Mouse (Mus musculus): ENCODE results near the gene Mia. TPM values are rescaled to one million over a fixed set of nuclear protein-coding genes. Genes with fewer than 3 reads are reported as not detected.
A peak's percentile ranks its signal among the peaks of the same experiment; 100 is the strongest.

Gene Mia
- total RNA-seq (2015) (0.24 TPM in 1 of 2 replicates, not detected in the other), total RNA-seq (2017) (not detected in 2 replicates)

DNA sequence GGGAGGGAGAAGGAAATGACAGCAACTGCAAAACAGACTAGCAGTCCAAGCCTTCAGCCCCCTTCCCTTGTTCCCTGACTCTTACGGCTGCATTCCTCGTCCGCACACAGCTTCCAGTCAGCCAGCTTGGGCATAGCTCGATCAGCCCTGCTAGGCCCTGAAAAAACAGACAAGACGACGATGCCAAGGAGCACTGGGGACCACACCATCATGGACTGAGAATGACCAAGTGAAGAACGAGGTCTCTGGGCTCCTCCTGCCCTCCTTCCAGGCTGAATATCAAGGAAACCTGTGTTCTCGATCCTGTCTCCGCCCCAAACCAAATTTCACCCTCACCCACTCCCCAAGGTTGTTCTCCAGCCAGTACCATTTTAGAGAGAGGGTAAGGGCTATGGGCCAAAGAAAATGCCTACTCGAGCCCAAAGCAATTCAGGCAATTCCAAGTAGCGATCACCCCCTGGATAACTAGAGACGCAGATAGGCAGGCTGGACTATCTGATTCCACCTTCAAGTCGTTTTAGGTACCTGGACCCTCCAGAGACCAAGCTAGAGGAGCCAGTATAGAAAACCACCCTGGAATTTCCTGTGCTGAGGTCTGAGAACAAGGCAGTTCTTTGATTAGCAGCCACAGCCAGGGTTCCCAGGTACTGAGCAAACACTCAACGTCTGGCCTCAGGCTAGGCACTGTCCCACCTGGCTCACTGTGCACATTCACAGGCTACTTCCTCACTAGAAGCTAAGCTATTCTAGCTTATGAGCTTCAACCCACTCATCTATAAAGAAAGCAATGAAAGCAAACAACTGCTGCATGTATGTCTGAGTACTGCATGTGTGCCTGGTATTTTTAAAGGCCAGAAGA lies at the start of gene Mia, which contains the start of gene Gm21983:
TSS of gene Mia (minus strand) at position 321 of the 859 bp plus-strand sequence.
TSS of gene Gm21983 (minus strand) at position 250 of the 859 bp plus-strand sequence.
- ATAC-seq (replicated peaks; ENCODE audit: poor library complexity) = no peak

DNA sequence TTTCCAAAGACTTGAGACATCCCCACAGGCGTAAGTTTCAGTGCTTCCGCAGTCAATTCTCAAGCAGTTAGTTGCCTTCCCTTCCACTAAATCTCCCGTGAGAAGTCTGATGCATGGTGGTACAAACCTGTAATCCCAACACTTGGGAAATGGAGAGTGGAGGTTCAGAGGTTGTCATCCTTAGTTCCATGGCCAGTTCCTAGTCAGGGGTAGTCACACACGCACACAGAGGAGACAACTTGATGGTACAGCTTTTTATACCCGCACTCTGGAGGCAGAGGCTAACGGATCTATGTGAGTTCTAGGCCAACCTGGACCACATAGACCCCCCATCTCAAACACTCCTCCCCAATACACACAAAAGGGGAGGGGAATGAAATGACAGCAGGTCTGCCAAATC lies 47.9 kb upstream of the Mia start:
- ATAC-seq (replicated peaks; ENCODE audit: poor library complexity) = peak; percentile 5; the same call in 1 of the 2 replicates

DNA sequence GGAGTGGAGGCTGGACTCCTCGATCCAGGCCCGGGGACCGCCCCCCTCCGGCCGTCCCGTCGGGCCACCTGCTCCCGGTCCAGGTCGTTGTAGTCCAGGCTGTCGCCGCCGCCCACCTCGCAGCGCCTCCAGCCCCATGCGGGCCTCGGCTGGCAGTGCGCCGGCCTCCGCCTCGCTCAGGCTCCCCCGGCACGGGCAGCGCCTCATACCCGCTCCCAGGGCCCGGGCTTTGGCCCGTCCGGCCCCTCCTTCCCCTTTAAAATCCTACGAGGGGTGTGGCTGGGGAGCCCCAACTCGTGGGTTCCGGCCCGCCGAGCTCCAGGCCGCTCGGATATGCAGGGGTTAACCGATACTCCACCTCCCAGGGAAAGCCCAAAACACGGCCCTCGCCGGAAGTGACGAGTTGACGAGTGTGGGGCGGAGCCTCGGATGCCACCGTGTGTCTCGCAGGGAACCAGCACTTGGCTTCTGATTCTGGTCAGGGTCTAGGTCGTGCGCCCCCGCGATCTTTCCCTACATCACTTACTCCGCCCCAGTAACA lies 47.4 kb upstream of the Mia start, which contains the start of gene Itpkc:
TSS of gene Itpkc (minus strand) at position 381 of the 541 bp plus-strand sequence.
- ATAC-seq (replicated peaks; ENCODE audit: poor library complexity) = peak; percentile 80

DNA sequence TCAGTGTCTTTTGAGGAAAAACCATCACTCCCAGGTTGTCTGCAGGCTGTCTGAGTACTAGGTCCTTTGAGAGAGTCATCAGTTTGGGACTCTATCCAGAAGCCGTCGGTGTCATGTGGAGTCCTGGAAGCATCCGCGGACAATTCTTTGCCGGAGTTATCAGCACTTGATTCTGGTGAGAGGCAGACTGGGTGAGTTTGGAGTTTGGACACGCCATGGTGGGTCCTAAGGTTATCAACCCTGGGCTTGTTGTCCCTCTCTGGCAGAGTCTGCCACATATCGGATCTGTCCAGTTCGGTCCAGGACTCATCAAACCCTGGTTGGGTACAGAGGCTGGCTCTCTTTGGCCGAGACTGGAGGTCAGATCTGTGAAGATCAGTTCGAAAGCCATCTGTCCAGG lies 46.7 kb upstream of the Mia start:
- no peak for ATAC-seq (replicated peaks; ENCODE audit: poor library complexity)

DNA sequence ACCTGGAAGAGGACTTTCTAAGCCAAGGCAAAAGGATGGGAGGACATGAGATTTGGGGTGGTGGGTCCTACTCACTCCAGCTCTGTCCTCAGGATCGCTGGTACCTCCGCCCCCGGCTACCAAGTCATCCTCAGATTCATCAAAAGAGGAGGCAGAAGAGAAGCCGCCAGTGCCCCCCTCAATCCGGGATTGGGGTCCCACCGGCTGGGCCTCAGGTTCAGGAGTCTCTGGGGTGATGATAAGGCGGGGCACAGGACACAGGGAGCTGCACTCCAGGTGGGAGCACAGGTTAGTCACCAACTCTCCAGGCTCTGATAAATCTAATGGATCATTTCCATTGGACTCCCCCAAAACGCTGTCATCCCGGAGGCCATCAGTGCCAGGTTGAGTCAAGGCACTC lies 46.3 kb upstream of the Mia start:
- ATAC-seq (replicated peaks; ENCODE audit: poor library complexity) = no peak

DNA sequence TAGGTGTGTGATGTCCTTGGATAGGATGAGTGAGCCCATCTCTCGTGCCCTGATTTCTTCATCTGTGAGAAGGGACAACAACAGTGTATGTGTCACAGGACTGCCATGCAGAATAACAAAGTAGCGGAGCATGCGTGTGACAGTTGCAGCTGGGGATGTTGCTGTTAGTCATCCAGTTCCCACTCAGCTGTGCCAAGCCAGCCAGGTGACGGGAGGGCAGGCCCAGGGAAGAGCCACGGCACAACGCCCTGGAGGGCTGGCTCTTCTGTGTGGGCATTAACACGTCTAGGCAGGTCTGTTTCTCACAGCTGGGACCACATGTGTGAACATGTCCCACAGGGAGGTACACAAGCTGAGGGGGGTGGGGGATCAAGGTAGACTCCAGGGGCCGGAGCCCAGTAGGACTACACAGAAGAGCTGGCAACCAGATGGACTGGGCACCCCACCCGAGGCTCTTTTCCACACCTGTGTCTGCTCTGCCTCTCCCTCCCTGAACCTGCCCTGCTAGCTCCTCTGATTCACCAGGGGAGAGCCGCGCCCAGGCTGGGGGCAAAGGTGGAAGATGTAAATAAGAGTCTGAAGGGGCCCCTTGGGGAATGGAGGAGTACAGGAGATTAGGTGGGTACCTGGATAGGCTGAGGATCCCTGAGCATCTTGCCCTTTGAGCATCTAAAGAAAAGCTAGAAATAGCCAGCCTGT lies 44.1 kb upstream of the Mia start:
- ATAC-seq (replicated peaks; ENCODE audit: poor library complexity) = no peak

DNA sequence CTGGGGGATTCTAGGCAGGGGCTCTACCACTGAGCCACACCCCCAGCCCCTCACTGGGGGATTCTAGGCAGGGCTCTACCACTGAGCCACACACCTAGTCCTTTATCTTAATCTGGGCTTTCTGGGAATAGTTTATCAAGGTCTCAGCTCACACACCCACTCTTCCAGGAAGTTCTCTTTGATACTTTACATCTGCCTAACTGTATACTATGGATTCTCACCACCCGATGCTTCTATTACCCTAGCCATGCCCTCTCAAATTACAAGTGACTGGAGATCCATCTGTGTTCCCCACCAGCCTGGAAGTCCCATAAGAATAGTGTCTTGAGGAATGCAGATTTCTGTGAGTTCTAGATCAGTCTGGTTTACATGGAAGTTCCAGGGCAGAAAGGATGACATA lies 41.6 kb upstream of the Mia start:
- ATAC-seq (replicated peaks; ENCODE audit: poor library complexity) = no peak

DNA sequence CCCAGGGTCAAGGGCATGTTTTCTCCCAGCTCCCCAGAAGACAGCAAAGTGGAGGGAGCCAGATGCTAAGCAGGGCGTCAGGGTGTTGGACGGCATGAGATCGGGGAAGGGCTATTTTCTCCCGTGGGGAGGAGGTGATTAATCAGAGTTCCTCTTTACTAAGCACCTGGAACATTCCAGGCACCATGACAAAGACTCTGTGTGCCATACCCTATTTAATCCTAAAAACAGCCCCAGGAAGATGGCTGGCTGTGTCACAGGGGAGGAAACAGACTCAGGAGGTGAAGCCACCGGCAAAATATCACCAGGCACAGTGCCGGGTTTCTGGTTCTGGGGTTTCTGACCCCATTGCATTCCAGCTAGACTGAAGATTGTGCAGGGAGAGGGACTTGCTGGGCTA lies 41.0 kb upstream of the Mia start:
- ATAC-seq (replicated peaks; ENCODE audit: poor library complexity) = no peak

DNA sequence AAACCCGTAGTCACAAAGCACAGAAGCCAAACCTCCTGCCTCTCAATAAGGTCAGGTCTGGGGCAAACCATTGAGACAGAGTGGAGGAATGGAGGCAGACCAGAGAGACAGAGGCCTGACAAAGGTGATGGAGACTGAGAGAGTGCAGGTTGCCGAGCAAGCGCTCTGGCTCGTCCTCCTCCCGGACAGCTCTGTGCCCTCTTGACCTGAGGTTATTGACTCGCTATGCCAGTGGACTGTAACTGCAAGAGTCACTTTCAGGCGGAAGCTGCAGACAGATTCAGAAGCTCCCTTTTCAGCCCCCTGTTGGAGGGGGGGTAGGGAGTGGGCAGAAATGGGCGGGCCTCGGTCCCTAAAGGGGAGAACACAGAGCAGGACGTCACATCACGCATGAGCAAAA lies 39.0 kb upstream of the Mia start:
- no peak for ATAC-seq (replicated peaks; ENCODE audit: poor library complexity)

DNA sequence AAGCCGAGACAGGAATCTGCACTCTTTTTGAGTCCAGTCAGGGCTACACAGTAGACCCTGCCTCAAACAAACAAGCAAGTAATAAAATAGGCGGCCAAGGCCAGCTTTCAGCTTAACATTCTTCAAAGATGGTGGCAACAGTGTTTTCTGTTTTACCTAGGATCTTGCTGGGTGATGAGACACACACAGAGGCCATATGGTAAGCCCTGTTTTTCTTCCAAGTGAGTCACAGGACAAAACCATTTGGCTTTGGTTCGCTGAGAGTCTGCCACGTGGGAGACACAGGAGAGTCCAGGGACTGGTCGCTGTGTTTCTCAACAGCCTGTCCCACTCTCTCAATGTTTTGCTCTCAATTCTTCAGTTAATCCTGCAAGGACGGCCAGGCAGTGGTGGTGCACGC lies 37.6 kb upstream of the Mia start:
- ATAC-seq (replicated peaks; ENCODE audit: poor library complexity) = no peak

DNA sequence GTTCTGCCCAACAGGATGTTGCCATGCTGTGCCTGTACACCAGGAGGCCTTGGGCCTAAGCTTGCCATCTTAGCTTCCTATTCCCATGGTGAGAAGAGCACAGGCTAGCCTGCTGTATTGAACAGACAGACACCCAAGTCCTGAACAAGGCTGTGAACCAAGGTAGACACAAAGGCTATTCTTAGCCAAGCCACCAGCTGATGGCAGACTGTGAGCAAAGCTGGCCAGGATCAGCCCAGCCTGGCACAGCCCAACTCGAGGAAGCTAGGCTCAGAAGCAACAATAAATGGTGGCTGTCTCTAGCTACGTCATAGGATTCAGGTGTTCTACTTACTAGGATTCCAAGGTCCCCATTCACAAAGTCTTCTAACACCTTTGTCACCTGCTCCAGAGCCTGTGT lies 31.7 kb upstream of the Mia start:
- no peak for ATAC-seq (replicated peaks; ENCODE audit: poor library complexity)

DNA sequence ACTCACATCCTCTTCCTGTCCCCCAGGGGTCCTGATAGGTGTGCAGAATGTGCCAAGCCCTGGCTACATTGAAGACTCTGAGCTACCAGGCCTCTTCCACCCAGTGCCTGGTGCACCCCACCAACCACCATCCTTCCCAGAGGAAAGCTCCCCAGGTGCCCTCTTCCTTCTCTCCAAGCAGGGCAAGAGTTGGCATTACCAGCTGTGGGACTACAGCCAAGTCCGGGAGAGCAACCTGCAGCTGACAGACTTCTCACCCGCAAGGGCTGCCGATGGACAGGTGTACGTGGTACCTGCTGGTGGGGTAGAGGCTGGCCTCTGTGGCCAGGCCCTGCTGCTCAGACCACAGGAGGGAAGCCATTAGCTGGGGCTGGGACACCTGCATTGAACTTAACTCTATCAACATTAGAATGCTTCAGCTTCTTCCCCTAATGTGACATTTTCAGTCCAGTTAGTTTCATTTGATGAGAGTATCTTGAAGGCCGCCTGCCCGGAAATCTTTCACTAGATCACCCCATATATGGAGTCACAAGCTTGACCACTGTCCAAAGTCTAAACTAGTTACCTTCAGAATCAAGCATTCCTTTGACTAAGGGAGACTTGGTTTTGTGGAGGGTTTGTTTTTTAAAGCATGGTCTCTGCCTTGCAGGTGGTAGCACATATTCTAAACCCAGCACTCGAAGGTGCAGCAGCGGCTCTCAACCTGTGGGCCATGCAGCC lies 22.9 kb upstream of the Mia start:
- ATAC-seq (replicated peaks; ENCODE audit: poor library complexity) = no peak

DNA sequence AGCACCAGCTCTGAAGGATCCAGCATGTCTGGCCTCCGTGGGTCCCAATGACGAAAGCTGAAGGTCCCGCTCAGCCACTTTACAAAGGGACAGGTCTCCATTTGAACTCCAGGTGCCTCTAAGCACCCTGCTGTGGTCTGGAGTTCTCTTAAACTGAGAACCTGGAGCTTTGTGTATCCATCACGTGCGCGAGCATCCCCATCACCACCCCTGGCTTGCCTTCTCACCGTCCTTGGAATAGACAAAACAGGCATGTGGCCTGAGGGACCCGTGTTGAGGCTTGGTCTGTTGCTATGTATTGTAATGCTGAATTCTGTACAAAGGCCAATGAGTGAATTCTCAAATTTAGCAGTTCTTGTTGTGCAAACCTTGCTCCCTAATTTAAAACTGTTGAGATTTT lies 17.8 kb upstream of the Mia start:
- ATAC-seq (replicated peaks; ENCODE audit: poor library complexity) = no peak

DNA sequence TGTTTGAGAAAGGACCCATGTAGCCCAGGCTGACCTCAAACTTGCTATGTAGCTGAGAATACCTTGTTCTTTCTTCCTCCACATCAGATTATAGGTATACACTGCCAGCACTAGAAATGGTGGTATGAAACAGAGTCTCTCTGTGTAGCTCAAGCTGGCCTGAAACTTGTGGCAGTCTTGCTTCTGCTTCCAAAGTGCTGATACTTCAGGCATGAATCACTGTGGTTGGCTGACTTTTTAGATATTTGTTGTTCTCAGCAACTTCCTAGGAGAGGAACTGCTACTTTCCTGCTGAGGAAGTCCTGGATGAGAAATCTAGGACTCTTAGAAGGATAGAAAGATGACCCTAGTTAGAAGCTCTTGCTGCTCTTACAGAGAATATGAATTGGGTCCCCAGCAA lies 17.4 kb upstream of the Mia start:
- ATAC-seq (replicated peaks; ENCODE audit: poor library complexity) = no peak

DNA sequence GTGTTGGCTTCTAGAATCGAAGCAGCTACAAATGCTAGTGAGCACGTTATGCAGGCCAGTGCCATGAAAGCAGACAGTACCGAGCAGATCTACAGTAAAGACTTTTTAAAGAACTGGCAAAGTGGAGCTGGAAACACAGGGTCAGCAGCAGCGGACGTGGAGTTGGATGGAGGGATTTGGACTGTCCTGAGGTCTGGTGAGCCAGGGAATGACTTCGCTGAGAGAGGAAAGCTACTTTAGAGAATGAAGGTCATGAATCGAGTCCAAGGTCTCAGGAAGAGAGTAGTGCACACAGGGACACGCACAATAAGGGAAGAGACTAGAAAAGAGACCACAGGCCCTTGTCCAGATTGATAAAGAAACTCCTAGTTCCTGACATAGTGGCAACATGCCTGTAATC lies 16.7 kb upstream of the Mia start:
- ATAC-seq (replicated peaks; ENCODE audit: poor library complexity) = no peak

DNA sequence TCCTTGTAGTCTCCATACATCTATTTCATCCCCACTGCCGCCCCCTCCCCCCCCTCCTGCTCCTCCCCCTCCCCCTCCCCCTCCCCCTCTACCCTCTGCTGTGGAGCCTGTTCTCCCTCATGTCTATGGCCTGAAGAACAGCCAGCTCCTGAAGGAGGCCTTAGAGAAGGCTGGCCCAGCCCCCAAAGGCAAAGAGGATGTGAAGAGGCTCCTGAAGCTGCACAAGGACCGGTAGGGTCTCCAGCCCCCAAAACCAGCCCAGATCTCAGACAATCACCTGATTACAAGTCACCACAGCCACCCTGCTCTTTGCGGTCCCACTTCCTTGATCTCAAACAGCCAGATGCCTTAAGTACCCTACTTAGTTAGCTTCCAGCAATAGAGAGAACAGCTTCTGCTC lies 16.2 kb upstream of the Mia start:
- no peak for ATAC-seq (replicated peaks; ENCODE audit: poor library complexity)

DNA sequence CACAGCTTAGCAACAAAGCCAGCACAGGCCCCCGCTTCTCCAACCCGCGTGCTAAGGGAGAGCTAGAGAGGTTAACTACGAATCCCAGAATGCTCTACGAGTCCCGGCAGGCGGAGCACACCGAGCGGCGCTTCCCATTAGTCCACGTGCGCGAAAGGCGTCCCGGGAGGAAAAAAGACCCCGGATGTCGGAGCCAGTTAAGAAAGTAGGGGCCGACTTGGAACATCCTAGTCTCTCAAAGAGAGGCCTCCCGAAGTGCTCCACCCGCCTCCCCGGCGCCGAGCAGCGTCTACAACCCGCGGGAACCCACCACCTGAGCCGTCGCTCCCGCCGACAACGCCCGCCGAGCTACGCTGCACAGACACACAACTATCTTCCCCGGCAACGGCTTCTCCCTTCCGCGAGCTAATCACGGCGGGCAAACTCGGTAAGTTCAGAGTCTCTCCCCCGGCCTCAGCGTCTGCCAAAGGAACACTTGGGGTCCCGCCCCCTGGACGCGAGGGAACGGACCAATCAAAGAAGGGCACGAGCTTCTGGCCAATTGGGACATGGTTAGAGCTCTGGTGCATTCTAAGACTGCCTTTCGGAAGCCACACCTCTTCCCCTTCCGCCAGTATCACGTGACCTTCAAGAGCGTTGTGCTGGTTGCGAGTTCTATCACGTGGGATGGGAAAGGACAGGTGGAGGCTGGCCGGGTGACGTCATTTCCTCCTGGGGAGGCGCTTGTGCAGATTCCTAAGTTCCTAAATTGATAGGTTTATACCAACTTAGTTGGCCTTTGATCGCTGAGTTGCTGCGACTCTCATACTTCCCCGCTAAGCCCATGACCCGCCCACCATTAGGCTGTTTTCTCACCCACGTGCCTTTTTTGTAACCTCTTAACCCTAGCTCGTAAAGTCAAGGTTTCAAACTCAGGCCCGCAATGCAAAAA lies 15.0 kb upstream of the Mia start, which contains the start of the genes BC024978 and Snrpa:
TSS of gene BC024978 (plus strand) at position 101 of the 931 bp plus-strand sequence.
TSS of gene Snrpa (minus strand) at position 591 of the 931 bp plus-strand sequence.
- ATAC-seq (replicated peaks; ENCODE audit: poor library complexity) = peak; percentile 91

DNA sequence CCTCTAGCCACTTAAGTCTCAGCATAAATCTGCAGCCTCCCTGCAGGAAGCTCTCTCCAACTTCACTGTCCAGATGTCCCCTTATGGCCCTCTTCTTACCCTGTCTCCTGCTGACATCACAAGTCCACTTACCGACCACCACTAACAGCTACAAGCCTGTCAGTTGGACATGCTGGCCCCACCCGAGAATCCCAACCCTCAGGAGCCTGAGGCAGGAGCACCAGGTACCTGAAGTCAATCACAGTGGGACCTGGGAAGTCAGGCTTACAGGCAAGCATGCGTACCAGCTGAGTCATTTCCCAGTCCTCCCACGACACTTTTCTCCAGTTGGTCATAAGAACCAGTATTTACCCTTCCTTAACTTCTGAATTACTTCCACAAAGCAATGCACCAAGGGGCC lies 12.8 kb upstream of the Mia start:
- ATAC-seq (replicated peaks; ENCODE audit: poor library complexity) = no peak

DNA sequence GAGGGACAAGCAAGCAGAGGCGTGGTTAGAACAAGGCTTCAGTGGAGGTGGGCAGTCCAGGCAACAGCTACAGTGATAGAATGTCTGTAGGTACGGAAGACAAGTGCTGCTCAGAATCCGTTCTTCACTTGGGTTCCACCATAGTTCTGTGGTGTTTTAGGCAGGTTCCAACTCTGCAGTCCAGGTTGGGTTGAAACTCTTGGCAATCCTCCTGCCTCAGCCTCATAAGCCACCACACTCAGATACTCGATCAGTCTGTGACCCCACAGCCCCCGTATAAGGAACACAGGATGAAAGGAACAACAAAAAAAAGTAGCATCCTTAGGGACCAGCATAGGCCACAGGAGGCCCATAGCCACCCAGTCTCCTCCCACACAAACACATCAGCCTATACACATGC lies 11.5 kb upstream of the Mia start:
- no peak for ATAC-seq (replicated peaks; ENCODE audit: poor library complexity)
